Mouse (Mus musculus) intestine, embryonic 16.5 days (tissue): ENCODE data around the gene Top2a. TPM values are rescaled to one million over a fixed set of nuclear protein-coding genes. Genes with fewer than 3 reads are reported as not detected.
A peak's percentile ranks its signal among the peaks of the same experiment; 100 is the strongest.

Source experiments
- ATAC-seq: fragments of 200-750 bp; cut with Nextera tagmentation; 2 replicates; pipeline ENCODE4 v1.8.0; 2017; ENCODE audit warnings: moderate TSS enrichment, moderate library complexity
- H3K27ac ChIP-seq: fragments of 300-500 bp; sonication (generic); 2 replicates; pipeline ENCODE4 v1.5.1; 2014; ENCODE audit warnings: mild to moderate bottlenecking, low read length
- H3K27me3 ChIP-seq: fragments of 300-500 bp; sonication (generic); replicated peaks from 2 replicates; pipeline ENCODE4 v1.6.1; 2014; ENCODE audit warnings: low read length, control low read depth, mixed read lengths; ENCODE audit not compliant: control insufficient read depth, insufficient read depth
- H3K36me3 ChIP-seq: fragments of 300-500 bp; sonication (generic); 2 replicates; pipeline ENCODE4 v1.6.1; 2014; ENCODE audit warnings: low read length, control low read depth; ENCODE audit not compliant: control insufficient read depth, insufficient read depth
- H3K4me1 ChIP-seq: fragments of 300-500 bp; sonication (generic); 2 replicates; pipeline ENCODE4 v1.6.1; 2014; ENCODE audit warnings: low read length, control low read depth, mixed read lengths; ENCODE audit not compliant: control insufficient read depth, insufficient read depth
- H3K4me2 ChIP-seq: fragments of 300-500 bp; sonication (generic); 2 replicates; pipeline ENCODE4 v1.6.1; 2014; ENCODE audit warnings: low read depth, low read length, control low read depth
- H3K4me3 ChIP-seq: fragments of 300-500 bp; sonication (generic); 2 replicates; pipeline ENCODE4 v1.5.1; 2014; ENCODE audit warnings: mild to moderate bottlenecking, low read length
- H3K9ac ChIP-seq: fragments of 300-500 bp; sonication (generic); 2 replicates; pipeline ENCODE4 v1.6.1; 2014; ENCODE audit warnings: low read depth, low read length
- H3K9me3 ChIP-seq: fragments of 300-500 bp; sonication (generic); 2 replicates; pipeline ENCODE4 v1.6.1; 2016; ENCODE audit warnings: low read length, control low read depth; ENCODE audit not compliant: control insufficient read depth
- WGBS: fragments of 180-500 bp; shearing (Covaris S2); extraction: QIAGEN DNeasy Blood & Tissue Kit; methylation state at CpG from one replicate; pipeline ENCODE4 v1.1.7; 2014; 5-methylcytosine and 5-hydroxymethylcytosine counted together
- polyA plus RNA-seq: library from polyadenylated mRNA; unstranded; fragments of >200 nt; fragmentation: Nextera tagmentation; extraction: Ambion mirVana; gene quantifications from 2 replicates; pipeline ENCODE4 v1.2.1, GENCODE M21; 2015

Top2a gene
- polyA plus RNA-seq, 1 experiment from 2014 or later = 149 TPM

DNA sequence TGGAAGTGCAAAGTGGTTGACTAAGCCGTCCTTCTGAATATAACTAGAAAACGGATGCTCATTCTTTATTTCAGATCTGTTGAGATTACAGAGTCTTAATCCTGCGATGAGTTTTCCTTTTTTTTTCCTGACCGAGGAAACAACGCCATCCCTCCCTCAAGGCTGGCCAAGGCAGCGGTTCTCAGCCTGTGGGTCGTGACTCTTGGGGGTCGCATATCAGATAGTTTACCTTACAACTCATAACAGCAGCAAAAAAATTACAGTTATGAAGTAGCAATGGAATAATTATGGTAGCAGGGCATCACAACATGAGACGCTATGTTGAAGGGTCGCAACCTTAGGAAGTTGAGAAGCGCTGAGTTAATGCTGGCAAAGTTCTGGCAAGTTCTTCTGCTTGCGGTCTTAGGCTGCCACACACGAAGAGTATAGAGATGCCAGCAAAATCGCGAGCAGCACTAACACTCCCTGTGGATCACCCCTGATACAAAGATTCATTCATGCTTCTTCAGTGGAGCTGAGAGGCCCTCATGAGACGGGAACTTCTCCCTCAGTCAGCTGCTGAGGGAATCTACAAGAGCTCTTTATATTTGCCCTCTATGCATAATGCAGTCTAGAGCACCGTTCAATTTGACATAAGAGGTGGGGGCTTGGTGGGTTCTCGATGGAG, 612 bp upstream of the Top2a start:
- peak; percentile 24 for ATAC-seq
- WGBS = 39% methylated on average over 18 of the region's 18 CpGs
- peak overlapping the region; percentile 34; the same call in 1 of the 2 replicates for H3K9ac ChIP-seq

DNA sequence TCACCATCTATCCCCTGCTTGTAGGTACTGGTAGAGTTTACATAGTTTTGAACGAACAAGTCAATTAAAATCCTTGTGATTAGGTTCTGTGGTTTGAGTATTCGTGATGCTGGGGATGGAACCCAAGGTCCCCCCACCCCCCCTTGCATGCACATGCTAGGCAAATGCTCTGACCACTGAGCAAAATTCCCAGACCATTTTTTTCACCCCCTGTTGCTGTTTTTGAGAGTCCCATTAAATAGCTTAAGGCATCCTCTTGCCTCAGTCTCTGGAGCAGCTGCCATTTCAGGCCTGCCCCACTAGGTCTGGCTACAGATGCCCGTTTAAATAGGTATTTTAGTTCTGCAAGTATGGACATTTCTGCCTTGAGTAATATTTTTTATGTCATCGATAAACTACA, 895 bp downstream of the Top2a start:
- peaks cover 7% of the 10 kb centered on the region for H3K4me1 ChIP-seq
- H3K36me3 ChIP-seq = peaks cover 6% of the 10 kb centered on the region; the same call in 1 of the 2 replicates
- H3K27ac ChIP-seq = no peak overlapping the region
- H3K4me3 ChIP-seq = peak overlapping the region; percentile 78
- no peaks in the 10 kb centered on the region for H3K27me3 ChIP-seq
- H3K9ac ChIP-seq = peak overlapping the region; percentile 80
- ATAC-seq = no peak
- peak overlapping the region; percentile 56 for H3K4me2 ChIP-seq
- no peaks in the 10 kb centered on the region for H3K9me3 ChIP-seq
- 4% methylated on average over 4 of the region's 4 CpGs for WGBS

More for the DNA sequence above, 612 bp upstream of the Top2a start:
- Histone ChIP-seq H3K27ac (no peak overlapping the region), H3K9me3 (no peaks in the 10 kb centered on the region), H3K36me3 (peaks cover 6% of the 10 kb centered on the region; the same call in 1 of the 2 replicates), H3K4me1 (peaks cover 7% of the 10 kb centered on the region), H3K27me3 (no peaks in the 10 kb centered on the region), H3K4me3 (peak overlapping the region; percentile 35), H3K4me2 (peak overlapping the region; percentile 56)

DNA sequence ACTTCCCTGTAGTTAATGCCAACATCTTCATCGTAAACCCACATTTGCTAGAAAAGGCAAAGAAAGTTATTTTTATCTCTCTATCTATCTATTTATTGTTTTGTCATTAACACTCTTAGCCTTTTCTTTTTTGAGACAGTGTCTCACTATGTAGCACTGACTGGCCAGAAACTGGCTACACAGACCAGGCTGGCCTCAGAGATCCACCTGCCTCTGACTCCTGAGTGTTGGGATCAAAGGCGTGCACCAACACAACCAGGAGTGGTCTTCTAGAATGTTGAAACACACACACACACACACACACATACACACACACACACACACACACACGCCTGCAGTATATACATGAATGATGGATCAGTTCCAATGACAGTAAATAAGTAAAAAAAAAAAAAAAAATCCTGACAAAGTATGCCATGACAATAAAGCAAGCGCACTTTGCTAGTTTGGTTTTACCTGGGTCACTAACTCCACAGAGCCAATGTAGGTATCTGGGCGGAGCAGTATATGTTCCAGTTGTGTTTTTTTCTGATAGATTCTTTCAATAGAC, 1.5 kb downstream of the Top2a start:
- Histone ChIP-seq H3K4me1 (peaks cover 7% of the 10 kb centered on the region), H3K9ac (peak overlapping the region; percentile 19; the same call in 1 of the 2 replicates), H3K4me2 (peak overlapping the region; percentile 56), H3K36me3 (peaks cover 6% of the 10 kb centered on the region; the same call in 1 of the 2 replicates), H3K9me3 (no peaks in the 10 kb centered on the region), H3K27me3 (no peaks in the 10 kb centered on the region), H3K27ac (no peak overlapping the region), H3K4me3 (peak overlapping the region; percentile 78)
- WGBS = 66% methylated on average over 5 of the region's 5 CpGs
- no peak for ATAC-seq

DNA sequence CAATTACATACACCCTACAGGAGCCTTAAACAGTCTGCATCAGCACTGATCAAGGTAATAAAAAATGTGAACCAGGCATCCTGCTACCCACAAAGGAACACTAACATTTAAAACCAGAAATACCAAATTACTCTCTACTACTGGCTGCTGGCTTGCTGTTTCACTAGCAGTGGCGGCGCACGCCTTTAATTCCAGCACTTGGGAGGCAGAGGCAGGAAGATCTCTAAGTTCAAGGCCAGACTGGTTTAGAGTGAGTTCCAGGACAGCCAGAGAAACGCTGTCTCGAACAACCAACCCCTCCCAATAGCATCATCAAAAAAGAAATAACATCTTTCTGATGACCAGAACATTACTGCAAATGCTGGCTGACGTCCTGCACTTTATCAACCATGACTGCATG, 4.1 kb downstream of the Top2a start:
- Histone ChIP-seq H3K4me1 (peaks cover 7% of the 10 kb centered on the region), H3K9ac (no peak overlapping the region), H3K36me3 (peaks cover 12% of the 10 kb centered on the region; the same call in 1 of the 2 replicates), H3K4me2 (no peak overlapping the region), H3K27ac (no peak overlapping the region), H3K27me3 (no peaks in the 10 kb centered on the region), H3K9me3 (no peaks in the 10 kb centered on the region), H3K4me3 (no peak overlapping the region)
- WGBS = 92% methylated on average over 6 of the region's 6 CpGs
- ATAC-seq = no peak

DNA sequence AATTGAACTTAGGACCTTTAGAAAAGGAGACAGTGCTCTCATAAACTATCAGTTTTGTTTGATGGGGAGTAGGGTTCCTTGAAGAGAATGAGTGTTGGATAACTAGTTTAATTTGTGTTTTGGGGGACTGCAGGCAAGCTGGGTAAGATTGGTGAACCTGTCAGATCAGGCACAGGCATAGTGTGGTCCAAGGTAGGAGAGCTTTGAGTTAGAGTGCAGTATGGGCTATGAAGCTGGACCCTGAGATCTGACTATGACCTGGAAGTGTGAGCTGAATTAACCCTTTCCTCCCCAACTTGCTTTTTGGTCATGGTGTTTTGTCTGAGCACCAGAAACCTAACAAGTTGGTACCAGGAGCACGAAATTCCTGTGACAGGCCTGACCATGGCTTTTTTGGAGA, 10.1 kb downstream of the Top2a start:
- no peaks in the 10 kb centered on the region for H3K9me3 ChIP-seq
- no peaks in the 10 kb centered on the region for H3K4me1 ChIP-seq
- no peaks in the 10 kb centered on the region for H3K27me3 ChIP-seq
- H3K27ac ChIP-seq = no peak overlapping the region
- no peak overlapping the region for H3K4me3 ChIP-seq
- ATAC-seq = no peak
- no peak overlapping the region for H3K9ac ChIP-seq
- WGBS = 89% methylated on average over 1 of the region's 1 CpGs
- peaks cover 12% of the 10 kb centered on the region for H3K36me3 ChIP-seq
- no peak overlapping the region for H3K4me2 ChIP-seq

DNA sequence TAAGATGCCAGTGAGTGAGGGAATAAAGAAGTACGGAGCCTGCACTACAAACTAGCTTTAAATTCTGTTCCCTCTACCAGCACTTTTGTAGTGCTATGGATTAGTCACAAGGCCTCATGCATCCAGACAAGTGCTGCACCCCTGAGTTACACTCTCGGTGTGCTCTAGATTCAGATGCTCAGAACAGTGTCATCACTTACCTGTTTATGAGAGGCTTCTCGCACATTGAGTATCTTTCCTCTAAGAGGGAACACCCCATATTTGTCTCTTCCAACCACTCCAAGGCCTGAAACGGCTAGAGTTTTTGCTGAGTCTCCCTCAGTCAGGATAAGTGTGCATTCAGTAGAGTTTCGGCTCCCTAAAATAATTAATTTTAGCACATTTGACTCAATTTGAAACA, 13.3 kb downstream of the Top2a start:
- no peak overlapping the region for H3K9ac ChIP-seq
- H3K27ac ChIP-seq = no peak overlapping the region
- no peak for ATAC-seq
- no peaks in the 10 kb centered on the region for H3K27me3 ChIP-seq
- H3K4me3 ChIP-seq = no peak overlapping the region
- 93% methylated on average over 5 of the region's 5 CpGs for WGBS
- peaks cover 14% of the 10 kb centered on the region for H3K36me3 ChIP-seq
- no peak overlapping the region for H3K4me2 ChIP-seq
- no peaks in the 10 kb centered on the region for H3K4me1 ChIP-seq
- no peaks in the 10 kb centered on the region for H3K9me3 ChIP-seq

DNA sequence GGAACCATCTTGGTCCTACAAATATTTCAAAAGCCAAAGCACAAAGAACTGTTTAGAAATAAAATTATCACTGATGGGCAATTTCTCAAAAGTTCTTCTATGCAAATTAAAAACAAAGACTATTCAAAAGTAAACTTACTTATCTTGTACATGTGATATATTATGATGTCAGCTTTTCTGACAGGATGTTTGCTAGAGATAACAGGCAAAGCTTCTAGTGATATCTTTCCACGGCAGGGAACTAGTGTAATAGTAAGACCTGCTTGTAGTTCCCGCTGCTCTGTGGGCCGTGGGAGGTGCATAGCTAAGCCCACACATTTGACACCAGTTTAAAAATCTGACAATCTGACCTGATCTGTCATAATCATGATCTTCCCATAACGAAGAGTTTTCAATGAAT, 13.9 kb downstream of the Top2a start:
- Histone ChIP-seq H3K36me3 (peaks cover 10% of the 10 kb centered on the region), H3K9ac (no peak overlapping the region), H3K4me3 (no peak overlapping the region), H3K27ac (no peak overlapping the region), H3K4me2 (no peak overlapping the region), H3K4me1 (no peaks in the 10 kb centered on the region), H3K27me3 (no peaks in the 10 kb centered on the region), H3K9me3 (no peaks in the 10 kb centered on the region)
- WGBS = 76% methylated on average over 4 of the region's 4 CpGs
- ATAC-seq = no peak

DNA sequence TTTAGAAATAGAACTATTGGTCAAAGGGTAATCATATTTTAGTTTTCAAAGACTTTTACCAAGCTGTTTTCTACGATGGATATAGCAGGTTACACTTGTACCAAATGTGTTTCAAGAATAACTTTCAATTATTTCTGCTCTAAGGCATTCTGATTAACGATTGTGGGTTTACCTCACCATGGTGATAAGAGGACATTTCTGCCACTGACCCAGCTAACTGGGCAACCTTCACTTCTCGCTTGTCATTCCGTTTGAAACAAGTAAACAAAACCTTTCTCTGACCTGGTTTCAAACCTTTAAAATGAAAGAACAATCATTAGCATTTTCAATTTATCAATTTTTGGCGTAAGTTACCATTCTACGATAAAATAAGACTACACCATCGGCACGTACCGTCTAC, 17.2 kb downstream of the Top2a start:
- no peaks in the 10 kb centered on the region for H3K27me3 ChIP-seq
- H3K9me3 ChIP-seq = no peaks in the 10 kb centered on the region
- no peak overlapping the region for H3K27ac ChIP-seq
- no peak for ATAC-seq
- no peak overlapping the region for H3K4me3 ChIP-seq
- peaks cover 16% of the 10 kb centered on the region for H3K36me3 ChIP-seq
- no peak overlapping the region for H3K9ac ChIP-seq
- no peak overlapping the region for H3K4me2 ChIP-seq
- H3K4me1 ChIP-seq = no peaks in the 10 kb centered on the region
- WGBS = 88% methylated on average over 9 of the region's 9 CpGs

DNA sequence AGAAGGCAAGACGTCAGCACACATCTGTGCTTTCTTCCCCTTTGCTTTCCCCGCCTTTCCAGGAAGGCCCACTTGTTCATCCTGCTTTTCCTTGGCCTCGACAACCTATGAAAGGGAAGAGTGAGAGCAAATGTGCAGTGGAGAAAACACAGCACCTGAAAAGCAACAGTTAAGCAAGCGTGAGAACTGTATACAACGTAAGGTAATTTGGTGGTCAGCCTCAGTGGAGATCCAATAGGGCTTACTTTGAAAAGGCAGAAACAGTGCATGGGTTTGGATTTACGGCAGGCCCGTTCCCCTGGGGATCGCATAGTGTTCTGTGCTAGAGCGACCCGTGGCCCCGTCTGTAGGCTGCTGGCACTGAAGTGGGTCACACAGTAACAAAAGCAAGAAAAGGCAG, 24.7 kb downstream of the Top2a start:
- Histone ChIP-seq H3K36me3 (peaks cover 38% of the 10 kb centered on the region), H3K4me2 (no peak overlapping the region), H3K27ac (no peak overlapping the region), H3K9ac (no peak overlapping the region), H3K4me1 (no peaks in the 10 kb centered on the region), H3K27me3 (no peaks in the 10 kb centered on the region), H3K9me3 (no peaks in the 10 kb centered on the region), H3K4me3 (no peak overlapping the region)
- ATAC-seq = no peak
- WGBS = 92% methylated on average over 11 of the region's 11 CpGs
